Mouse (Mus musculus): ENCODE measurements around the gene Etl4. TPM values are rescaled to one million over a fixed set of nuclear protein-coding genes. Genes with fewer than 3 reads are reported as not detected.
"Not testable (repeated sequence)": the region's sequence is repeated elsewhere in the genome, so short reads cannot be mapped to it uniquely, and the experiment has no call there.

Gene Etl4
- total and polyA plus RNA-seq, 2 experiments from 2014 or later = 4.8 to 10.9 TPM

GRCm38 (mm10) chr2:20667876-20668275 lies 758.3 kb downstream of the Etl4 start:
- WGBS = 90% methylated on average over 3 of the region's 3 CpGs

GRCm38 (mm10) chr2:20668276-20669030 lies 758.9 kb downstream of the Etl4 start:
- not testable (repeated sequence) for H3K9me3 ChIP-seq (ENCODE audit: low read length); H3K4me3 ChIP-seq (ENCODE audit: low read depth, low read length); H3K27me3 ChIP-seq (ENCODE audit: insufficient read depth, low read length); DNase-seq (ENCODE audit: low spot score); H3K36me3 ChIP-seq (ENCODE audit: insufficient read depth, low read length); H3K27ac ChIP-seq (ENCODE audit: low read depth, low read length); H3K4me1 ChIP-seq (ENCODE audit: insufficient read depth, low read length); H3K9ac ChIP-seq (replicated peaks; ENCODE audit: low read length, poor library complexity, severe bottlenecking); ATAC-seq (ENCODE audit: low FRiP score); H3K4me2 ChIP-seq (ENCODE audit: low read depth, low read length, poor library complexity, severe bottlenecking)
- WGBS = 87% methylated on average over 12 of the region's 12 CpGs

More at GRCm38 (mm10) chr2:20667876-20668275, 758.3 kb downstream of the Etl4 start:
- TF ChIP-seq CTCF (IDR thresholded peaks at IDR 0.05) = no peak
- no peak overlapping the region for H3K27ac ChIP-seq (ENCODE audit: low read depth, low read length)
- no peak overlapping the region for H3K9ac ChIP-seq (replicated peaks; ENCODE audit: low read length, poor library complexity, severe bottlenecking)
- H3K4me2 ChIP-seq (ENCODE audit: low read depth, low read length, poor library complexity, severe bottlenecking) = no peak overlapping the region
- H3K4me3 ChIP-seq (ENCODE audit: low read depth, low read length) = no peak overlapping the region
- DNase-seq (ENCODE audit: low spot score) (no peak), ATAC-seq (ENCODE audit: low FRiP score) (no peak)
- H3K36me3 ChIP-seq (ENCODE audit: insufficient read depth, low read length) = no peaks in the 10 kb centered on the region
- H3K9me3 ChIP-seq (ENCODE audit: low read length) = no peaks in the 10 kb centered on the region
- H3K27me3 ChIP-seq (ENCODE audit: insufficient read depth, low read length) = no peaks in the 10 kb centered on the region
- no peaks in the 10 kb centered on the region for H3K4me1 ChIP-seq (ENCODE audit: insufficient read depth, low read length)

- WGBS = 69% methylated on average over 4 of the region's 4 CpGs
Measured at GRCm38 (mm10) chr2:20669367-20669766, 759.8 kb downstream of the Etl4 start.

GRCm38 (mm10) chr2:20671546-20672255 lies 762.1 kb downstream of the Etl4 start:
- no peak overlapping the region for H3K4me3 ChIP-seq (ENCODE audit: low read depth, low read length)
- DNase-seq (ENCODE audit: low spot score) (no peak), ATAC-seq (ENCODE audit: low FRiP score) (no peak)
- no peaks in the 10 kb centered on the region for H3K9me3 ChIP-seq (ENCODE audit: low read length)
- H3K27me3 ChIP-seq (ENCODE audit: insufficient read depth, low read length) = no peaks in the 10 kb centered on the region
- H3K9ac ChIP-seq (replicated peaks; ENCODE audit: low read length, poor library complexity, severe bottlenecking) = no peak overlapping the region
- no peak overlapping the region for H3K4me2 ChIP-seq (ENCODE audit: low read depth, low read length, poor library complexity, severe bottlenecking)
- H3K4me1 ChIP-seq (ENCODE audit: insufficient read depth, low read length) = no peaks in the 10 kb centered on the region
- 67% methylated on average over 13 of the region's 13 CpGs for WGBS
- no peaks in the 10 kb centered on the region for H3K36me3 ChIP-seq (ENCODE audit: insufficient read depth, low read length)
- no peak for TF ChIP-seq CTCF (IDR thresholded peaks at IDR 0.05)
- H3K27ac ChIP-seq (ENCODE audit: low read depth, low read length) = no peak overlapping the region

More at GRCm38 (mm10) chr2:20669367-20669766, 759.8 kb downstream of the Etl4 start:
- Histone ChIP-seq H3K4me1 (ENCODE audit: insufficient read depth, low read length) (no peaks in the 10 kb centered on the region), H3K27me3 (ENCODE audit: insufficient read depth, low read length) (no peaks in the 10 kb centered on the region), H3K4me2 (ENCODE audit: low read depth, low read length, poor library complexity, severe bottlenecking) (no peak overlapping the region), H3K27ac (ENCODE audit: low read depth, low read length) (no peak overlapping the region), H3K4me3 (ENCODE audit: low read depth, low read length) (no peak overlapping the region), H3K9ac (replicated peaks; ENCODE audit: low read length, poor library complexity, severe bottlenecking) (no peak overlapping the region), H3K9me3 (ENCODE audit: low read length) (no peaks in the 10 kb centered on the region), H3K36me3 (ENCODE audit: insufficient read depth, low read length) (no peaks in the 10 kb centered on the region)
- no peak for DNase-seq (ENCODE audit: low spot score)
- ATAC-seq (ENCODE audit: low FRiP score) = no peak
- TF ChIP-seq CTCF (IDR thresholded peaks at IDR 0.05) = no peak

- Histone ChIP-seq H3K4me1 (ENCODE audit: insufficient read depth, low read length) (no peaks in the 10 kb centered on the region), H3K27me3 (ENCODE audit: insufficient read depth, low read length) (no peaks in the 10 kb centered on the region), H3K36me3 (ENCODE audit: insufficient read depth, low read length) (no peaks in the 10 kb centered on the region), H3K4me3 (ENCODE audit: low read depth, low read length) (no peak overlapping the region), H3K4me2 (ENCODE audit: low read depth, low read length, poor library complexity, severe bottlenecking) (no peak overlapping the region), H3K9me3 (ENCODE audit: low read length) (no peaks in the 10 kb centered on the region), H3K27ac (ENCODE audit: low read depth, low read length) (no peak overlapping the region), H3K9ac (replicated peaks; ENCODE audit: low read length, poor library complexity, severe bottlenecking) (no peak overlapping the region)
- WGBS = 95% methylated on average over 7 of the region's 7 CpGs
- ATAC-seq (ENCODE audit: low FRiP score) (0 out of 2 replicates have a peak, but pooled peaks have one; percentile 47), DNase-seq (ENCODE audit: low spot score) (no peak)
- no peak for TF ChIP-seq CTCF (IDR thresholded peaks at IDR 0.05)
Measured at GRCm38 (mm10) chr2:20672281-20672680, 762.7 kb downstream of the Etl4 start.

All from midbrain, postnatal 0 days (tissue).